Mouse (Mus musculus) liver, embryonic 11.5 days (tissue): ENCODE results near the gene Il12rb1. TPM values are rescaled to one million over a fixed set of nuclear protein-coding genes. Genes with fewer than 3 reads are reported as not detected.

ENCODE experiments used
- ATAC-seq: fragments of 200-750 bp; cut with Nextera tagmentation; replicated peaks from 2 replicates; pipeline ENCODE4 v1.8.0; 2017; ENCODE audit warnings: moderate number of reproducible peaks, mild to moderate bottlenecking, moderate TSS enrichment, moderate library complexity; ENCODE audit not compliant: low FRiP score
- DNase-seq: peaks from one replicate; pipeline ENCODE4 v3.0.0-alpha.2; 2017; ENCODE audit warnings: low spot score
- H3K27ac ChIP-seq: fragments of 300-500 bp; sonication (generic); 2 replicates; pipeline ENCODE4 v1.5.1; 2014; ENCODE audit warnings: mild to moderate bottlenecking, low read depth, low read length, control low read depth
- H3K27me3 ChIP-seq: fragments of 300-500 bp; sonication (generic); replicated peaks from 2 replicates; pipeline ENCODE4 v1.6.1; 2014; ENCODE audit warnings: low read length, mixed read lengths; ENCODE audit not compliant: control insufficient read depth, insufficient read depth
- H3K36me3 ChIP-seq: fragments of 300-500 bp; sonication (generic); 2 replicates; pipeline ENCODE4 v1.6.1; 2014; ENCODE audit warnings: mild to moderate bottlenecking, low read length, moderate library complexity, mixed read lengths; ENCODE audit not compliant: control insufficient read depth, insufficient read depth
- H3K4me1 ChIP-seq: fragments of 300-500 bp; sonication (generic); replicated peaks from 2 replicates; pipeline ENCODE4 v1.6.1; 2014; ENCODE audit warnings: low read length, mixed read lengths; ENCODE audit not compliant: control insufficient read depth, insufficient read depth
- H3K4me2 ChIP-seq: fragments of 300-500 bp; sonication (generic); 2 replicates; pipeline ENCODE4 v1.6.1; 2014; ENCODE audit warnings: mild to moderate bottlenecking, control low read depth, moderate library complexity
- H3K4me3 ChIP-seq: fragments of 300-500 bp; sonication (generic); 2 replicates; pipeline ENCODE4 v1.5.1; 2014; ENCODE audit warnings: low read depth, low read length, control low read depth
- H3K9ac ChIP-seq: fragments of 300-500 bp; sonication (generic); 2 replicates; pipeline ENCODE4 v1.6.1; 2014; ENCODE audit warnings: low read depth, low read length, control low read depth
- H3K9me3 ChIP-seq: fragments of 300-500 bp; sonication (generic); 2 replicates; pipeline ENCODE4 v1.6.1; 2016; ENCODE audit warnings: low read length, inconsistent platforms, mixed read lengths; ENCODE audit not compliant: control insufficient read depth
- WGBS: fragments of 180-500 bp; shearing (Covaris S2); extraction: QIAGEN DNeasy Blood & Tissue Kit; methylation state at CpG from one replicate; pipeline ENCODE4 v1.1.7; 2014; 5-methylcytosine and 5-hydroxymethylcytosine counted together
- polyA plus RNA-seq: library from polyadenylated mRNA; unstranded; fragments of >200 nt; fragmentation: Nextera tagmentation; extraction: Ambion mirVana; gene quantifications from 2 replicates; pipeline ENCODE4 v1.2.1, GENCODE M21; 2014

Gene Il12rb1
- polyA plus RNA-seq, 1 experiment from 2014 or later = 0.10 TPM

GRCm38 (mm10) chr8:70843941-70844340 lies 35.7 kb downstream of the Il12rb1 start:
- H3K4me2 ChIP-seq = peak overlapping the region; percentile 61
- 72% methylated on average over 8 of the region's 8 CpGs for WGBS
- H3K36me3 ChIP-seq = no peaks in the 10 kb centered on the region
- DNase-seq (no peak), ATAC-seq (no peak)
- H3K4me3 ChIP-seq = 0 out of 2 replicates have a peak overlapping the region, but pooled peaks have one; percentile 13
- H3K4me1 ChIP-seq = peaks cover 31% of the 10 kb centered on the region
- no peaks in the 10 kb centered on the region for H3K9me3 ChIP-seq
- H3K9ac ChIP-seq = peak overlapping the region; percentile 51
- H3K27me3 ChIP-seq = peaks cover 9% of the 10 kb centered on the region
- peak overlapping the region; percentile 97 for H3K27ac ChIP-seq

- WGBS = 1% methylated on average over 6 of the region's 6 CpGs
- H3K27ac ChIP-seq = peak overlapping the region; percentile 97
- peaks cover 9% of the 10 kb centered on the region for H3K27me3 ChIP-seq
- no peak overlapping the region for H3K4me3 ChIP-seq
- peak overlapping the region; percentile 51 for H3K9ac ChIP-seq
- H3K4me1 ChIP-seq = peaks cover 31% of the 10 kb centered on the region
- peak; percentile 95 for DNase-seq
- no peak for ATAC-seq
- H3K9me3 ChIP-seq = no peaks in the 10 kb centered on the region
- no peaks in the 10 kb centered on the region for H3K36me3 ChIP-seq
- H3K4me2 ChIP-seq = no peak overlapping the region
These were observed 36.3 kb downstream of the Il12rb1 start for GRCm38 (mm10) chr8:70844523-70844922.

- 45% methylated on average over 5 of the region's 5 CpGs for WGBS
- Histone ChIP-seq H3K4me1 (peaks cover 29% of the 10 kb centered on the region), H3K4me3 (no peak overlapping the region), H3K27ac (no peak overlapping the region), H3K36me3 (no peaks in the 10 kb centered on the region), H3K9me3 (no peaks in the 10 kb centered on the region), H3K27me3 (peaks cover 11% of the 10 kb centered on the region), H3K9ac (peak overlapping the region; percentile 4; the same call in 1 of the 2 replicates), H3K4me2 (no peak overlapping the region)
- ATAC-seq = no peak
- no peak for DNase-seq
These were observed 36.9 kb downstream of the Il12rb1 start for GRCm38 (mm10) chr8:70845108-70845507.

GRCm38 (mm10) chr8:70846371-70847154 lies 38.3 kb downstream of the Il12rb1 start:
- DNase-seq = no peak
- Histone ChIP-seq H3K36me3 (no peaks in the 10 kb centered on the region), H3K4me1 (peaks cover 23% of the 10 kb centered on the region), H3K4me3 (no peak overlapping the region), H3K4me2 (no peak overlapping the region), H3K9me3 (no peaks in the 10 kb centered on the region), H3K9ac (no peak overlapping the region), H3K27ac (no peak overlapping the region), H3K27me3 (peaks cover 16% of the 10 kb centered on the region)
- no peak for ATAC-seq
- WGBS = 50% methylated on average over 15 of the region's 15 CpGs

GRCm38 (mm10) chr8:70849333-70849990 lies 41.2 kb downstream of the Il12rb1 start:
- peaks cover 16% of the 10 kb centered on the region for H3K27me3 ChIP-seq

GRCm38 (mm10) chr8:70850132-70850845 lies 42.0 kb downstream of the Il12rb1 start:
- DNase-seq = no peak
- Histone ChIP-seq H3K9ac (no peak overlapping the region), H3K27me3 (peaks cover 16% of the 10 kb centered on the region), H3K9me3 (no peaks in the 10 kb centered on the region), H3K4me3 (no peak overlapping the region), H3K4me2 (no peak overlapping the region), H3K27ac (no peak overlapping the region), H3K4me1 (peaks cover 8% of the 10 kb centered on the region), H3K36me3 (no peaks in the 10 kb centered on the region)
- no peak for ATAC-seq
- WGBS = 62% methylated on average over 7 of the region's 7 CpGs

More at GRCm38 (mm10) chr8:70849333-70849990, 41.2 kb downstream of the Il12rb1 start:
- Histone ChIP-seq H3K4me2 (no peak overlapping the region), H3K36me3 (no peaks in the 10 kb centered on the region), H3K4me3 (no peak overlapping the region), H3K9ac (no peak overlapping the region), H3K27ac (no peak overlapping the region), H3K9me3 (no peaks in the 10 kb centered on the region), H3K4me1 (peaks cover 8% of the 10 kb centered on the region)
- DNase-seq (no peak), ATAC-seq (no peak)
- 80% methylated on average over 3 of the region's 3 CpGs for WGBS

GRCm38 (mm10) chr8:70850947-70851346 lies 42.7 kb downstream of the Il12rb1 start:
- H3K9ac ChIP-seq = no peak overlapping the region
- peaks cover 20% of the 10 kb centered on the region for H3K27me3 ChIP-seq
- peaks cover 8% of the 10 kb centered on the region for H3K4me1 ChIP-seq
- H3K27ac ChIP-seq = no peak overlapping the region
- no peaks in the 10 kb centered on the region for H3K9me3 ChIP-seq
- ATAC-seq (no peak), DNase-seq (no peak)
- no peak overlapping the region for H3K4me3 ChIP-seq
- H3K4me2 ChIP-seq = no peak overlapping the region
- no peaks in the 10 kb centered on the region for H3K36me3 ChIP-seq
- WGBS = 71% methylated on average over 4 of the region's 4 CpGs

- 56% methylated on average over 6 of the region's 6 CpGs for WGBS
- Histone ChIP-seq H3K27me3 (peaks cover 27% of the 10 kb centered on the region), H3K36me3 (no peaks in the 10 kb centered on the region), H3K4me2 (no peak overlapping the region), H3K4me1 (peaks cover 9% of the 10 kb centered on the region), H3K9me3 (no peaks in the 10 kb centered on the region), H3K27ac (no peak overlapping the region), H3K4me3 (no peak overlapping the region), H3K9ac (no peak overlapping the region; the same call in 1 of the 2 replicates)
- ATAC-seq (no peak), DNase-seq (no peak)
These were observed 43.6 kb downstream of the Il12rb1 start for GRCm38 (mm10) chr8:70851837-70852236.
